Mouse (Mus musculus): Measurements from ENCODE around the gene Chchd6.

Chchd6 gene

DNA sequence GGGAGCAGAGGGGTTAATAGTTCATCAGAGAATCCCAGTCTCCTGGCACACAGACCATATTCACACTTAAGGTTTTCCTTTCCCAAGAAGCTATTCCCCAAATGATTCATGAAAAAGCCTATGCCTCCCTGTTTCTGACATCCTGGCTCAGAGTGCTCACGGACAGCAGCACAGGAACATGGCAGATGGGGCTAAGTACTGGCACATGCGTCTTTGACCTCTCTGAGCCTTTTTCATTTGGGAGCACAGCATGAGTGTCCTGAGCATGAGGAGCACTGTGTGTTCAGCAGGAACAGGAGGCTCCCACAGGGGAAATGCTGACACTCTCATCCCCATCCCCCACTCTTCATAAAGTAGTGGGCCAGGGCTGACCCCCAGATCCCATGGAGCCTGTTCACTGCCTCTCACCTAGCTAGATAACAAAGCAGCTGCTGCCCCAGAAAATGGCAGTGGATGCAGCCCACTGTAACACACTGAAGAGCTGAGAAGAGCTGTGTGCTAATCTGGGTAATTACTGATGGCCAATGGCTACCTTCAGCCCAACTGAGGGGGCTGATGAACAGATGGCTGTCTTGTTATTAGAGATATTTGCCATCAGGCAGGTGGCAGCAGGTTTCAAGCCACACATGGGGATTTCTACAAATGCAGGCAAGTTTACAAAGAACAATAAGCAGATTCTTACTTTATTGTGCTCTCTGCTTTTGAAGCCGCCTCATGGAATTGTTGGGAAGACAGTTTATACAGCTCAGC, 176.2 kb downstream of the Chchd6 start:
- TF ChIP-seq GATA4 (IDR thresholded peaks at IDR 0.05; ENCODE audit: insufficient replicate concordance, low read length), result no peak

DNA sequence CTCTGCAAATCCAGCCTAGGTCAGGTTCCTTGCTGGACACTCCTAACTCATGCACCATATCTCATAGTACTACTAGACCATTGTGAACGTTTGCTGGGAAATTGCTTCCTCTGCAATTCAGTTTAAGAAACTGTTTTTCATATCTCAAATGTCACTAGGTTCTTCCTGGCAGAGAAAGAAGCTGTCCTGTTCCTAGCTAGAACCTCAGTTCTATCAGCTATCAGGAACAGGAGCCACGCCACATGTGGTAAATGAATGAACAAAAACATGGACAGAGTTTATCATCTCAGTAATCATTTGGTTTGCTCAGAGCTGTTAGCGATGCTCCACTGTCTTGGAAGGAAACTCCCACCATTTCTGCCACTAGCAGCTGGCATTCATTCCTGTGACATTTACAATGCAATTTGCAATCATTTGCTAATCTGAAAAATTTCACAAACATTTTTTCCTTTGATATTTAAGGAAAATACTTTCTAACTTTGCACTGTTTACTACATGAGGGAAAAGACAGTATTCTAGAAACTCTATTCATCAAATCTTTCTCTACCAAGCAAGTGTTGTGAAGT, 179.3 kb downstream of the Chchd6 start:
- TF ChIP-seq GATA4 (IDR thresholded peaks at IDR 0.05; ENCODE audit: insufficient replicate concordance, low read length), result peak; percentile 89; the same call in 1 of the 2 replicates

DNA sequence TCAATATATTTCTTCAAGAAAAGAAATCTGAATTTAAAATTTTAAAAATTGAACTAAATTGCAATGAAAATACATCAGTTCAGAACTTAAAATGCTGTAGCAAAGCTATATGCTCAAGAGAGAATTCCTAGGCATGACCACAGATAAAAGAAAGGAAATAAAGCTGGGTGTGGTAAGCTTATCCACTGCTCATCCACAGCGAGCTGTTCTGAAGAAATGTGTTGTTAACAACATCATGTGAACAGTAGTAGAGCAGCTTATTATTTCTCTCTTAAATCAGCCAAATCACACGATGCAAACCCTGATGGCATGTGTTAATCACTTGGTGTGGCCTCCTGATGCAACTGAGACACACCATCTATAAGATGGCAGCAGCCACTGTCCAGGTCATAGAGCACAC, 180.4 kb downstream of the Chchd6 start:
- no peak for TF ChIP-seq GATA4 (IDR thresholded peaks at IDR 0.05; ENCODE audit: insufficient replicate concordance, low read length)

- TF ChIP-seq GATA4 (IDR thresholded peaks at IDR 0.05; ENCODE audit: insufficient replicate concordance, low read length), result no peak
These were observed 181.3 kb downstream of the Chchd6 start for GRCm38 (mm10) chr6:89414126-89414525.

GRCm38 (mm10) chr6:89413481-89413884, 182.0 kb downstream of the Chchd6 start:
- no peak for TF ChIP-seq GATA4 (IDR thresholded peaks at IDR 0.05; ENCODE audit: insufficient replicate concordance, low read length)

DNA sequence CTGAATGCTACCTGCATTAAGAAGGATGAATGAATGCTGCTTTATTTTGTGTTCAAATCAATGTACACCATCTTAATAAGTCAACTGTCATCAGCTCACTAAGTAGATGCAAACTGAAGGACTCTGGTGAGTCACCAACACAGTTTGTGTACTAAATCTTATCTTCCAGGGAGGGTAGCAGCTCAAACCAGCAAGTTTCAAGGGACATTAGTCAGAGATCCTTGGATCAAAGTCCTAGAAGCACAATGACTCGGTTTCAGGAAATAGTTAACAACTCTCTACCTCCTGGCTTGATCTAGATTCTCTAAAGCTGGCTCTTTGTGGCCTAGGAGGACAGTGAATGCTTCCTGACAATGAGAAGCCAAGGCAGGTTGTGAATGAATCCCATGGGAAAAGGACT, 182.9 kb downstream of the Chchd6 start:
- TF ChIP-seq GATA4 (IDR thresholded peaks at IDR 0.05; ENCODE audit: insufficient replicate concordance, low read length), result no peak

DNA sequence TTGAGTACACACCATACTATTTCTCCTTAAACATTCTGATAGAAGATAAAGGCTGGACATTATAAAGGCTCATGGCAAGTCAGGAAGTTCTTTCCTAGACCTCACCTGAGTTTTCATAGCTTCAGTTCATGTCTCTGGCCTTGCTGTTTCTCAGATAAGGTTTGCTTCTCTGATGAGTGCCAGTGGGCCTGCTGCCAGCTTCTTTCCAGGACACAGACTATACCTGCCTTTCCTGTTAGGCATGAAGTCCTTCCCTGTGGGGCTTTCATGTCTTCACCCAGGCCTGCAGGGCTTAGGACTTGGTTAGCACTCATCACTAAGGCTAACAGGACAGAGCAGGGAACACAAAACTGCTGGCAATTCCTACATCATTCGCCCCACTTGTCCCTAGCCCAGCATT, 186.4 kb downstream of the Chchd6 start:
- no peak for TF ChIP-seq GATA4 (IDR thresholded peaks at IDR 0.05; ENCODE audit: insufficient replicate concordance, low read length)

GRCm38 (mm10) chr6:89408259-89408658, 187.2 kb downstream of the Chchd6 start:
- TF ChIP-seq GATA4 (IDR thresholded peaks at IDR 0.05; ENCODE audit: insufficient replicate concordance, low read length), result no peak

GRCm38 (mm10) chr6:89407247-89407889, 188.1 kb downstream of the Chchd6 start:
- TF ChIP-seq GATA4 (IDR thresholded peaks at IDR 0.05; ENCODE audit: insufficient replicate concordance, low read length), result no peak

DNA sequence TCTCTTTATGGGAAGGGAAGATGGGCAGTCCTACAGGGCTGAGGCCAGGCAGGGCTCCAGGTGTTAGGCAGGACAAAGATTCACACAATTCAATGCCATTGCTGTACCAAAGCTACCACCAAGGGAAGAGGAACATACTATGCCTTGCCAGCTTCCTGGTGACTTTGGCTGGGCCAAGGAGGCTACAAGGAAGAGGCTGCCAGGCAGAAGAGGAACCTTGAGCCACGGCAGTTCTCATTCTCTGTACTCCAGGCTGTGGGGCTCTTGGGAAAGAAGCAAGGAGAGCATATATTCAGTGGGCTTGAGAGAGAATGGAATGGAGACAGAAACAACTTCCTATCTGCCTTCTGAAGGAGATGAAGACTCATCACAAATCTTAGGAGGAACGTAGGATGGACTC, 190.5 kb downstream of the Chchd6 start:
- no peak for TF ChIP-seq GATA4 (IDR thresholded peaks at IDR 0.05; ENCODE audit: insufficient replicate concordance, low read length)

GRCm38 (mm10) chr6:89403257-89404225, 191.9 kb downstream of the Chchd6 start:
- no peak for TF ChIP-seq GATA4 (IDR thresholded peaks at IDR 0.05; ENCODE audit: insufficient replicate concordance, low read length)

DNA sequence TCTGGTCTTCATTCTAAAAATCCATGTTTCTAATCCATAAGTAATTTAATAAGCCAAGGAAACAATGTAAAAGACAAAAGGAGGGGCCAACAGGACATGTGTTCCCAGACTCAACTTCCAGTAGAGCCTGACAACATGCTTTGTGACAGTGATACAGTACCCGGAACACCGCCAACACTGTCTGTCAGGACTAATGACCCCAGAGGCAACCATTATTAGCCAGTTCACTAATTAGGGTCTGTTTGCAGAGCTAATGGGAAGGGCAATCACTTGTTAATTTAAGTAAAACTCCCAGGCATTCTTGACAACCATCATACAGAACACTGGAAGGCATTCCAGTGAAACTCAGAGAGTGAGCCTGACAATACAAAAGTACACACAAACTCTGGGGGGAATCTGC, 193.0 kb downstream of the Chchd6 start:
- no peak for TF ChIP-seq GATA4 (IDR thresholded peaks at IDR 0.05; ENCODE audit: insufficient replicate concordance, low read length)

- TF ChIP-seq GATA4 (IDR thresholded peaks at IDR 0.05; ENCODE audit: insufficient replicate concordance, low read length), result no peak
These were observed 195.9 kb downstream of the Chchd6 start for GRCm38 (mm10) chr6:89399564-89399963.

- no peak for TF ChIP-seq GATA4 (IDR thresholded peaks at IDR 0.05; ENCODE audit: insufficient replicate concordance, low read length)
These were observed 197.5 kb downstream of the Chchd6 start for GRCm38 (mm10) chr6:89397919-89398318.

- TF ChIP-seq GATA4 (IDR thresholded peaks at IDR 0.05; ENCODE audit: insufficient replicate concordance, low read length), result no peak
These were observed 201.6 kb downstream of the Chchd6 start for GRCm38 (mm10) chr6:89393820-89394219.
